Mouse (Mus musculus) ZHBTc4 (cell line): Measurements from ENCODE around the gene Asap2.
A peak's percentile ranks its signal among the peaks of the same experiment; 100 is the strongest.

ENCODE experiments used
- DNase-seq: peaks from one replicate; pipeline ENCODE4 v3.0.0-alpha.2; 2011; ENCODE audit warnings: low read depth, low spot score

Gene Asap2

GRCm38 (mm10) chr12:21306721-21307120, 316.5 kb downstream of the Asap2 start:
- no peak for DNase-seq

- DNase-seq, result no peak
Measured at GRCm38 (mm10) chr12:21312201-21312600, 321.9 kb downstream of the Asap2 start.

GRCm38 (mm10) chr12:21315923-21316868, 325.9 kb downstream of the Asap2 start, which contains the start of gene Iah1:
Iah1 (plus strand) TSS chr12:21316389.
- peak; percentile 92 for DNase-seq

GRCm38 (mm10) chr12:21316869-21317265, 326.6 kb downstream of the Asap2 start:
- no peak for DNase-seq

GRCm38 (mm10) chr12:21318143-21318895, 328.1 kb downstream of the Asap2 start:
- peak; percentile 85 for DNase-seq
